Mouse (Mus musculus) retina, postnatal 7 days (tissue): Measurements from ENCODE around the gene Wfdc13.
A peak's percentile ranks its signal among the peaks of the same experiment; 100 is the strongest.
"Not testable (repeated sequence)": the region's sequence is repeated elsewhere in the genome, so short reads cannot be mapped to it uniquely, and the experiment has no call there.

Experiments
- DNase-seq: peaks from one replicate; pipeline ENCODE4 v3.0.0-alpha.2; 2012; ENCODE audit warnings: low read depth, low spot score

The Wfdc13 gene

DNA sequence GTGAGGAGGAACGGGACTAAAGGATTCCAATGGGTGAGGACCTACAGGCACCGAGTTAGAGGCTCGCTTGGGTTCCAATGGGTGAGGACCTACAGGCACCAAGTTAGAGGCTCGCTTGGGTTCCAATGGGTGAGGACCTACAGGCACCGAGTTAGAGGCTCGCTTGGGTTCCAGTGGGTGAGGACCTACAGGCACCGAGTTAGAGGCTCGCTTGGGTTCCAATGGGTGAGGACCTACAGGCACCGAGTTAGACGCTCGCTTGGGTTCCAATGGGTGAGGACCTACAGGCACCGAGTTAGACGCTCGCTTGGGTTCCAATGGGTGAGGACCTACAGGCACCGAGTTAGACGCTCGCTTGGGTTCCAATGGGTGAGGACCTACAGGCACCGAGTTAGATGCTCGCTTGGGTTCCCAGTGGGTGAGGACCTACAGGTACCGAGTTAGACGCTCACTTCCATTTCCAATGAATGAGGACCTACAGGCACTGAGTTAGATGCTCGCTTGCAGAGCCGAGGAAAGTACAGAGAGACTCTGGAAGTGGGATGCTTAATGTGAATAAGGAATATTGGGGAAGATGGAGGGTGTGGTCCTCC lies 31.4 kb downstream of the Wfdc13 start:
- not testable (repeated sequence) for DNase-seq

DNA sequence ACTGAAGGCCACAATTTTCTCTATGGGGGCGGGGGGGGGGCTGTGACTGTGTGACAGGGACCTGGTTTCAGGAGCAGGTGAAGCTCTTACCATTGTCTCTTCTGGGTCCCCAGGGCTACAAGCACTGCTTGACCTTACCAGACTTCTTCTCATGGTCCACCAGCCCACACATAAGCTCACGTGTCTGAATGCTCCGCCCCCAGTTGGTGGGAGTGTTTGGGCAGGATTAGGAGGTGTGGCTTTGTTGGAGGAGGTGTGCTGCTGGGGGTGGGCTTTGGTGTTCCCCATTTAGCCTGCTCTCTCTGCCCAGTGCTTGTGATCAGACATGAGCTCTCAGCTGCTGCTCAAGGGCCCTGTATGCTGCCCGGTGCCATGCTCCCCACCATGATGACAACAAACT lies 38.4 kb downstream of the Wfdc13 start:
- no peak for DNase-seq

DNA sequence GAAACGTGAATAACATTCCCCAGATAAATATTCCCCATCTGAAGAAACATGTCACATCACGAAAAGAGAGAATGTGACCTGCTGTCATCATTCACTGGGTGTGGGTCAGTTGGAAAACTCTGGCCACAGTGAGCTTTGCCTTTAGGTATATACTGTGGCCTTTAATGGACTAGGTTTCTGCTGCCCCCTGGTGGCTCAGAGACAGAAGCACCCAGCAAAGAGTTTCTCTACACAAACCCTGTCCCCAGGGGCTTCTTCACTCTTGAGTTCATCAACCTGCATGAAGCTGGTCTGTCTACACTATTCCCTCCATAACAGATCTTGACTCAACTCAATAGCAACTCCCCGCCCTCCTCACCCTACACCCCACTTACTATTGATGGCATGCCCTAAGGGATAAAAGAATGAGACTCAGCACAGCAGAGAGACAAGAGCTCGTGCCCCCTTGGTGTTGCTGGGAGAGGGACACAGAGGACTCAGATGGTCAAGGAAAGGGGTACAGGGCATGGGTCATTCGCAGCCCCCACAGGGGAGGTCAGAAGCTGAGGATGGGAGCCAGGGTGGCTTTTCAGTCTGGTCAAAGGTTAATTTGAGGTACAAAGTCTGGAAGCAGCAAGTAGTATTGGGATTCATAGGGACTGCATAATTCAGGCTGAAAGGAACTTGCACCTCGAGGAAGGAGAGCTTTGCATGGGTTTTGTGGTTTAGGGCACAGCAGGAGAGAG lies 41.1 kb downstream of the Wfdc13 start:
- DNase-seq, result peak; percentile 43

DNA sequence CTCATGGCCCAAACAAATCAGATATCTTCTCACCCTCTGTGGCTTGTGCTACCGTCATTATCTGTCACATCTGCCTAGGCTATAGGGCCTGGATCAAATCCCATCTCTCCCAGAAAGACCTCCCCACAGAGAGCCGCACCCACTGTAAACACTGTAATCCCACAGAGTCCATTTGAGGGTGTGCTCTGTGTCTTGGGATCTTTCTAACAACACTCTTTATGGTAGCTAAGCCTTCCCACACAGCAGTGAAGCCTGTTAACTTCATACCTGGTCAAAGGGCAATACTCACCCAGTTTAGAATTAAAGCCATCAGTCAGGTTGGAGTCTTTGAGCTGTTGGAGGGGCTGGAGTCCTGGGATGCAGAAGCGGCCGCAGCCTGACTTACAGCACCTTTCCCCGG lies 46.8 kb downstream of the Wfdc13 start:
- DNase-seq, result no peak

DNA sequence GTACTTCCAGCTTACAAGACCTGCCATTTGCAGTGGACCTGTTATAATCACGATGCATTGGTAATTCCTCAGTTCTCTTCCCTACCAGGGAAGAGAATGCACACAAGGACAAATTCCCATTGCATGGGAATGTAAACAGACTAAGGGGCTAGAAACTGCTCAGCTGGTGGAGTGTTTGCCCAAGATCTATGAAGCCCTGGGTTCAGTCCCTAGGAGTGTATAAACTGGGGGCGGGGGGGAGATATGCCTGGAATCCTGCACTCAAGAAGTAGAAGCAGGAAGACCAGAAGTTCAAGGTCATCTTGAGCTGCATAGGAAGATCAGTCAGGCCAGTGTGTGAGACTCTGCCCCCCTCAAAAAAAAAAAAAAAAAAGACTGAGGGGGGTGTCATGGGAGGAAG lies 48.4 kb downstream of the Wfdc13 start:
- DNase-seq, result no peak

DNA sequence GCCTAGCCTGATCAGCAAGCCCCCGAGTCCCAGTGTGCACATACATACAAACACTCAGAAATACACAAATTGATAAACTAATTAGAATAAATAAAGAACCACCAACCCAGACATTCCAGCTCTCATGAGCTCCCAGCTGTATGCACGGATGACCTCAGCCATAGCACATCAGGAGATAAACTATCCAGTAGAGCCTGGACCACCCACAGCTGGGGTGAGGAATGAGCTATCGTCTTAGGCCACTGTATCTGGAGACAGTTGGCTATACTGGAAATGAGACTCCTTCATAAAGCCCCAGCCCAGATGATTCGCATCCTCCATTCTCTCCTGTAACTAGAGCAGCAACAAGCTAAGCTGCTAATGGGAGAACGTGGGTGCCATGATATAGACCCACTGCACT lies 49.9 kb downstream of the Wfdc13 start:
- DNase-seq, result no peak

DNA sequence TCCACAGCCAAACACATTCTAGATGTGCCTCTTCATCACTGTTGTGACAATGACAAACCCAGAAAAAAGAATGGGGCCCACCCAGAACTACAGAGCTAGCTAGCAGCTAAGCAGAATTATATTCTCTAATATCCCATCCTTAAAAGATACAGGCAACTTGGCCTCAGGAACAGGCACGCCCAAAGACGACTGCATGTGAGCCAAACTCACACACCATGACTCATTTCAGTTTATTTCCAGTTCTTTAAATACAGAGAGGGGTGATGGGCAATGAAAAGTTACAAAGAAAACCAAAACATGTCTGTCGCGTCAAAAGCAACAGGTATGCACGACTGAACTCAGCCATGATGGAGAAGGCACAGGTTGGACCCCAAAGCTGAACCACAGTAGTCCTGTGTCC lies 50.5 kb downstream of the Wfdc13 start:
- no peak for DNase-seq
